Mouse (Mus musculus): ENCODE results near the gene Arntl2.
A peak's percentile ranks its signal among the peaks of the same experiment; 100 is the strongest.
"Not testable (repeated sequence)": the region's sequence is repeated elsewhere in the genome, so short reads cannot be mapped to it uniquely, and the experiment has no call there.

The Arntl2 gene

DNA sequence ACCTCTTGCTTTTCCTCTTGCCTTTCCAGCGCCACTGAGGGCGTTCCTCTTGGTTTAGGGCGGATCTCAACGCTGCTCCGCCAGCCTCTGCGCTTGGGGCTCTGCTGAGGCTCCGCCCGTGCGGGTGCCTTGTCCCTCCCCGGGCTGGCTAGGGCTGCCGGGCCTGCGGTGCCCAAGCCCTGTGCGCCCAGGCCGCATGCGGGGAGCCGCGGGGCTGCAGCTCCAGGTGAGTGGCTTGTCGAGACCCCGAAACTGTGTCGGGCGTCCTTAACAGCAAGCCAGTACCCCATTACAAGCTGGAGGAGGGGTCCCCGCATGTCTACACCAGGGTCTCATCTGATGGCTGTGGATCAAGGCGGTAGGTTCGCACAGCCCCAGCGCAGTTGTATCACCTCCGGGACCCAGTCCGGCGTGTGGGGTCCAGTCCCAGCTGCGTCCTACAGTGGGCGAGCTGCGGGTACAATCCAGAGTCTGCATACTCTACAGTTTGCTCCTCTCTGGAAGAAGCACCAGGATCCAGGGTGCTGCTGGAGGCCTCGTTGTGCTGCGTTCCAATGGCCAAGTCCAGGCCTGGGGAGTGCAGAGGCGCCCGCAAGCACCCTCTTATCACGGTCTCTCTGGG is at the start of gene Arntl2:
Gene Arntl2, plus strand, starts transcription at position 132 of the 622 bp plus-strand sequence.
- DNase-seq, result peak in 1 of 2 experiments; percentile 6

DNA sequence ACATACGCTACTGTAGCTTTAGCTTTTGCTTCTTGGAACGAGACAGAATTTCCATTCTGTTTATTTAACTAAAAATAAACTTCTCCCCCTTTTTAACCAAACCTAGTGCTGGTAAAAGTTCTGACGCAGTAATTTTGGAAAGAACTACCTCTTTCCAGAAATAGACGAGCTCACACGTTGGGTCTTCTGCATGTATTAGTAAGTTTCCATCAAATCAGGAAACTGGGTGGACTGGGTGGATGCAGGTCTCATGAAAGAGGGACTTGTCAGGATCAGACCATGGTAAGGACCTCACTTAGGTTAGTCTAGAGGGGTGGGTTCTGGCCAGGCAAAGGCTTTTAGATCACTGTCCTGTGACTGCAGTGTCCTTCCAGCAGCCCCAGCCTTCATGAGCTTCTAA is 49.3 kb upstream of the Arntl2 start:
- no peak for DNase-seq

DNA sequence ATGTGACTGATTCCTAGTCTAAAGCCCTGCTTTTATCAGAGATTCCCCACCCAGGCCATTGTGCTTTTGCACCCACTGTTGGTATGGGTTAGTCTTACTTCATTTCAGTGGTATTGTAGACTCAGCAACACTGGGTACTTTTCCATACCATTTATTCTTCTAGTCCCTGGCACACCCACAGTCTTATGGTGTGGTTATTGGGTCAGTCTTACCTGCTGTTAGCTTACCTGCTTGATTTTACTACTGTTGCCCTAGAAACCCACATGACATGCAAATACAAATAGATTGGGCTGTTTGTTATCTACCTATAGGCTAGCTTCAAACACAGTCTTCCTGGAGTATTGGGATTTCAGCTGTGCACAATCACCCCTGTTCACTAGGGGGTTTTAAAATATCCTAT is 48.8 kb upstream of the Arntl2 start:
- no peak for DNase-seq

DNA sequence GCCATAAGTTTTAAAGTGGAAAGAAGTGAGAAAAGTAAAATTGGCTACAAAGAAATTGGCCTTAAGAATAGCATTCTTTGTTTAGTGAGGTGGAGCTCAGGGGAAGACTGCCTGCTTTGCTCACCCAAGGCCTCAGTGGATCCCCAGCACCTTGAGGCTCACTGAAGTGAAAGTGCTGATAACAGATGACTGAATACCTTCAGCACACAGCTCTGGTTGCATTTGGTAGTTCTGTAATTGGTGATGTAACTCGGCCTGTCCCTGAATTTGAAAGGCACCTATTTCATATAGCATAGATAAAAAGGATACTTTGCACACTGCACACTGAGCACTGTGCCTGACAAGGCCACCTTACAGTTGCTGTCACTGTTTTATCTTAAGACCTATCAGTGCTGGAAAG is 47.6 kb upstream of the Arntl2 start:
- no peak for DNase-seq

DNA sequence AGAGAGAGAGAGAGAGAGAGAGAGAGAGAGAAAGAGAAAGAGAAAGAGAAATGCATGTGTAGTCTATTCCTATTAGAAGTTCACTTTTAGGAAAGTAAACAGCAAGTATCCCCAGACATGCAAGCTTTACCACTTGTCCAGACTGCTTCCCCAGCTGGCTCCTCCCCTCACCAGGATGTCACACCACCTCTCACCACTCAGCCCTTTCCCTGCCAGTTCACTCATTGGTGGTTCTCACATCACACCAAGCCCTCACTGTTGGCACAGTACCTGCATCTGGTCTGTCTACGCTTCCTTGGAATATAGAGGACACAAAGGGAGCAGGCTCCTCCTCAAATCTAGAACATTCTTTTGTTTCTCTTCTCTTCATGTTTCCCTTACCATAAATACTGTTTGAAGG is 44.2 kb upstream of the Arntl2 start:
- no peak for DNase-seq

DNA sequence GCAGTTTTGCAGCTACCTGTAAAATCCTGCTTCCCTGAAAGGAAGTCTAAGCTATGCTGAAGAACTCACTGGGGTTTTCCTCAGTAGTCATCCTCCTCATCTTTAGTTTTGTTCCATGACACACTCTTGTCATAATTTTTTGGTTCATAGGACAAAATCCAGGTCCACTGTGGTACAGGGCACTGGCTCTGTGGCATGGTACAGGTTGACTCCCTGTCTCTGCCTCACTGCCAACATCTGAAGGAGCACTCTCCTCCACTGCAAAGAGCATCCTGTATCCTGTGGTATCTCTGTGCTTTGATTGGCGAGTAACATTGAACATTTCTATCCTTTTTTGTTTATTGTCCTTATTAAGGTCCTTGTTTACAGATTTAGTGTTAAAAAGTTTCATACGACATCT is 43.7 kb upstream of the Arntl2 start:
- DNase-seq, result no peak

DNA sequence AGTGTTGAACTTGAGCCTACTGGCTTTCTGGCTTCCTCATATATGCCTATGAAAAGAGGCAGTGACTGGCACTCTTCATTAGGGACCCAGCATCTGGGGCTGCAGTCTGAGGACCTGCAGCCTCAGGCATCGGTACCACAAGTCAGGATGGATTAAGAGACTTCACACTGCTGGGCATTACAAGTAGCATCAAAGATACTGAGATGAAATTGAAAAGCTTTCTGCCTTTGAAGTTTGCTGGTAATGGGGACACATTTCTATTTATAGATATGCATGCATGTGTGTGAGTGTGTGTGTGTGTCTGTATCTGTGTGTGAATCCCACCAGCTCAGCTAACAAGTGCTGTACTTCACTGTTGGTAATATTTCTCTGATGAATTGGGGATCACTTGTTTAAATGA is 43.2 kb upstream of the Arntl2 start:
- no peak for DNase-seq

DNA sequence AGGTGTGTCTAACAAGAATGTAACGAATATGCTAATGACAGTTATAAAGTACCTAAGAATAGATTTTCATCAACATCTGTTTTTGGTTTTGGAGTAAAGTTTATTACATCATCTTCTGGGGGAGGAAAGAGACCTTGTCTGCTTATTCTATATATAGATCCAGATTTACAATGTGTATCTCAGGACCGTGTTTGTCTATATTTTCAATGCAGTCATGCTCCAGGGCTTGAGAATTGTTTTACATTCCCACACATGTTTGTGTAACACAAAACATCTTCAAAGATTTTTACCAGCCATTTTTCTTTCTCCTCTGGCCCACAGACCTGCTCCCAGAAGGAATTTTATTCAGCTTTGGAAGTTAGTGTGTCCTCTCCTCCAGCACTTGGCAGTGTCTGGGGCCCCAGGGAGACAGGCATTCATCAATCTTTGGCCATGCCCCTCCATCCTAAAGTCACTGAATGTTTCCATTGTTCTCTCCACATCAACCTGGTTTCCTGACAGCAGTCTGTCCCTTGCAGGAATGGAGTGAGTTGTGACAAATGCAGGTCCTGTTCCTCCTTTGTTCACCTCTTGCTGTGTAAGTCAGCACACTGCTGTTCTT is 42.2 kb upstream of the Arntl2 start:
- DNase-seq, result no peak

DNA sequence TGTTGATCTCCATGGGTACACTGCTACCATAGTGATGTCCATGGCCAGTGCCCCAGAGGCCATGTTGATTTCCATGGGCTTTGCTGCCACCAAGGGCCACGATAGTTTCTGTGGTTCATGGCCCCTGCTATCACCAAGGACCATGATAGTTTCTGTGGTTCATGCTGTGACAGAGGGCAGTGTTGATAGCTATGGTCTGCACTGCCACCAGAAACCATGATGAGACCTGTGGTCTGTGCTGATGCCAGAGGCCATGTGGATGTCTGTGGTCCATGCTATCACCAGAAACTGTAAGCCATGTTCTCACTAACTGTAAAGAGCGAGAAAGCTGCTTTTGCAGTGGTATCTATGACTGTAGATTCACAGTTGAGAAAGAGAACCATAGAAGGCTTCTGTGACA is 40.7 kb upstream of the Arntl2 start:
- no peak for DNase-seq

DNA sequence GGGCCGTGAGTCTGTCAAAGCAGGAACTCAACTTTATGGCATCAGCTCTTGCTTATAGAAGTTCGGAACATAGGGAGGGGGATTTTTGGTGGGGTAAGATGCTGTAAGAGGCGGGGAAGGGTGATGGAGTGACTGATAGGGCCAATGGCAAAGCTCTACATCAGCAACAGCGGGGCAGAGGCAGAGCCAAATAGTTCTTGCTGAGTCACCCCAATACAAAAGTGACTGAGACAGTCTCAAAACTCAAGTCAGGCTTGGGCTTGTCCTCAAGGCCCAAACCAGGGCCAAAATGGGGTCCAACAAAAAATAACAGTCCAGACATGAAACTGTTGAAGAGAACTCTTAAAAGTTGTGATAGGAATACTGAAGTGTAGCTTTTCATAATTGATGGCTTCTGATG is 40.2 kb upstream of the Arntl2 start:
- DNase-seq, result no peak

DNA sequence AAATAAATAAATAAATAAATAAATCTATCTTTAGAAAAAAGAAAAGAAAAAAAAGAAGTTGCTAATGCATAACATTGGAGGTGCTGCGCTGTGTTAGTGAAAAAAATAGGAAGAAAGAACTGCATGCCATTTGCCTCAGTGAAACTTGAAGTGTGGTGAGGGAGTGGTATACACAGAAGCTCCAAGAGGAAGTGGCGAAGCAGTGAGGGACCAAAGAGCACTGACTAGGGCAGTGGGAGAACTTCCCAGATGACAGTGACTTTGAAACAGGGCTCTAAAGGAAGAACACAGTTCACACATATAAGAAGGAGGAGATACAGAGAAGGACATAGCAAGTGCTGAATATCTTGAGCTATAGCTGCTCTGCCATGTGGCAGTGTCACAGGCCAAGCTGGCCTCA is 36.8 kb upstream of the Arntl2 start:
- no peak for DNase-seq

DNA sequence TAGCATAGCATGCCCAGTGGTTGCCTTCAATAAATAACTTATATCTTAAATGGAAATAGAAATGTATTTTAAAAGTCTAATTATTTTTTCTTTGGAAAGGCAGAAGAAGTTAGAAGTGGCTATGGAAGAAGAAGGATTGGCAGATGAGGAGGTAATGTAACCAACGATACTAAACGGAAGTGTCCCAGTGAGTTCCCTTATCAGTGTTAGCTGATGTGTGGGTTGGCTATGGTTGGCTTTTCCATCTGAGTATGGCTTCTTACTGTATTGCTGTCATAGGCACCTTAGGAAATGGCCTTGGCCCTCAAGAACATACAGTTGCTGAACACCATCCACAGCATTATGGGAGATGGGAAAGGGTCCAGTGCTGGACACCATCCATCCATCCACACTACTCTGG is 35.8 kb upstream of the Arntl2 start:
- DNase-seq, result no peak

DNA sequence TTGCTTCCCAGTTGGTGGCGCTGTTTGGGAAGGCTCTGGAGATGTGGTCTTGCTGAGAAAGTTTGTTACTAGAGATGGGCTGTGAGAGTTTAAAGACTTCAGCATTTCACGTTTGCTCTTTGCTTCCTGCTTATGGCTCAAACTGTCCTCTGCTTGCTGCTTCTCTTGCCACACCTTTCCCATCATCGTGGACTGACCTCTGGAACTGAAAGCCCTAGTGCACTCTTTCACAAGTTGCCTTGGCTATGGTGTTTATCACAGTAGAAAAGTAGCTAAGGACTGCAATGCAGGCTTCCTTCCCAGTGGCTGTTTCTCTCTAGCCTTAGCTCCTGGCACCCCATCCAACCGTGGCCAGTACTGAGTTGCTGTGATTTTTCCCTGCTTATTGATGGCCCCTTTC is 35.1 kb upstream of the Arntl2 start:
- DNase-seq, result no peak

DNA sequence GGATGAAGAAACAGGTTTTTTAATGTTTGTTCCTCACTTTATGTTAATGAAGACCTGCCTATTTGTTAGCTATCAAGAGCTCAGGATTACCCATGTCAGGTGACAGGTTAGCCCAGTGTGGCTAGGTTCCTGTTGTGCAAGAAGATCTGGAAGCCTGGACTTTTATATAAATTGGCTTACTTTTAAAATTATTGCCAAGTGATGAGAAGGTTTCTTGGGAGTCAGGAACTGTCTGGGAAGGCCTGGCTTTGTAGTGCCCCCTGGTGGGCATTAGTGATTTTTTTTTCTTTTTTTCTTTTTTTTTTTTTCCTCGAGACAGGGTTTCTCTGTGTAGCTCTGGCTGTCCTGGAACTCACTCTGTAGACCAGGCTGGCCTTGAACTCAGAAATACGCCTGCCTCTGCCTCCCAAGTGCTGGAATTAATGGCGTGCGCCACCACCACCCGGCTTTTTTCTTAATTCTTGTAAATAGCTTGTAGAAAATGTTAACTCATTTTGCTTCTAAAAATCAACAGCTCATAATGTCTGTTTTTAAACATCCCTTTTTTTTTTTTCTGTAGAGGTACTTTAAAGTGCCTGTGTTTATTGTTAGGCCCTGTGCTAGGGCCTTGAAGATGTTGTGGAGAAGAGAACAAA is 33.5 kb upstream of the Arntl2 start:
- no peak for DNase-seq

DNA sequence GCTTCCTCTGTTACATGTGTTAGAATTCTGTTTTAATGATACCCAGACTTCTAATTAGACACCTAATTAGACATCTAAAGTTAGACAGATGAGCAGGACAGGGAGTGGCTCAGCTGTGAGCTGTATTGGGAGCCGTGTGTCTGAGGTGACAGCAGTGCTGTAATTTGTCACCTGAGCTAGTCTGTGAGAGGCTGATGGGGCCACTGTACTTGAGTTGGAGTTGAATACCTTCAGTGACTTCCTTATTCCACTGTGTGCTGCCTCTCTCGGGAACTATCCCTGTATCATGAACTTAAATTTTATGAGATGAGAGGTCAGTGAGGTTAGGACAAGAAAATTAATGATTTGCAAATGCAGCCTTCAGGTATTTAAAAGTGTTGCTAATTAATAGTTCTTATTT is 31.3 kb upstream of the Arntl2 start:
- no peak for DNase-seq

DNA sequence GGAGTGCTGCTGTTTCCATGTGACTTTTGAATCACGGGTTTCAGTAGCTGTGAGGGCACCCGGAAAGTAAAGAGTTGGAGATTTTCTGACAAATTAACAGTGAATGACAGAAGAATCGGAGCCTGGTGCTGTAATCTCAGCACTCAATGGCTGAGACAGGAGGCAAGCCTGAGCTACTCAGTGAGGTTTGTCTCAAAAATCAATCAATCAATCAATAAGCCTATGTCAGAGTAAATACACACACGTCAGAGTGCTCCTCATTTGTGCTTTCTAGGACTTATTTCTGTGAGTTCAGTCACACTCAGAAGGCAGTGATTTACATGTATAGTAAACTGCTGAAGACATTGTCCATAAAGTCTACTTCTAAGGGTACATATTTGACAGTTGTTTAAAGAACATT is 30.6 kb upstream of the Arntl2 start:
- DNase-seq, result no peak

DNA sequence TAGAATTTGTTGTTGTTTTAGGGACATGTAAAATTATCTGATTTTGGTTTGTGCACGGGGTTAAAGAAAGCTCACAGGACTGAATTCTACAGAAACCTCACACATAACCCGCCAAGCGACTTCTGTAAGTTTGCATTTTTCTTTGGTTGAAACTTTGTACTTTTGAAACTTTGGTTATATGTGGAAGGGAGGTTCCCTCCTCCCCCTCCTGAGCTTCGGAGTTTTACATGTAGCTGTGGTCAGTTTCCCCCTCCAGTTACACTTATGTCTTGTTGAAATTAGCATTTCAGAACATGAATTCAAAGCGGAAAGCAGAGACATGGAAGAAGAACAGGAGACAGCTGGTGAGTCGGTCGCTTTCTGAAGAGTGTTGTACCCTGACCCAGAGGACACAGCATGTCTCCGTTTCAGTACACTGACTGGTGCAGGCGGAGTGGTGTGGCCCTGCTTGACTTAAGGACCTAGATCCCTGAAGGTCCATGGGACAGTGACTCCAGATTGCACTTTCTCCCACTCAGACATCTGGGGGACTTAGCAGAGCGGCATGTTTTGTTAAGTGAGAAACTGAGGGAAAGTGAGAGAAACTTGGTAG is 26.9 kb upstream of the Arntl2 start:
- DNase-seq, result no peak

DNA sequence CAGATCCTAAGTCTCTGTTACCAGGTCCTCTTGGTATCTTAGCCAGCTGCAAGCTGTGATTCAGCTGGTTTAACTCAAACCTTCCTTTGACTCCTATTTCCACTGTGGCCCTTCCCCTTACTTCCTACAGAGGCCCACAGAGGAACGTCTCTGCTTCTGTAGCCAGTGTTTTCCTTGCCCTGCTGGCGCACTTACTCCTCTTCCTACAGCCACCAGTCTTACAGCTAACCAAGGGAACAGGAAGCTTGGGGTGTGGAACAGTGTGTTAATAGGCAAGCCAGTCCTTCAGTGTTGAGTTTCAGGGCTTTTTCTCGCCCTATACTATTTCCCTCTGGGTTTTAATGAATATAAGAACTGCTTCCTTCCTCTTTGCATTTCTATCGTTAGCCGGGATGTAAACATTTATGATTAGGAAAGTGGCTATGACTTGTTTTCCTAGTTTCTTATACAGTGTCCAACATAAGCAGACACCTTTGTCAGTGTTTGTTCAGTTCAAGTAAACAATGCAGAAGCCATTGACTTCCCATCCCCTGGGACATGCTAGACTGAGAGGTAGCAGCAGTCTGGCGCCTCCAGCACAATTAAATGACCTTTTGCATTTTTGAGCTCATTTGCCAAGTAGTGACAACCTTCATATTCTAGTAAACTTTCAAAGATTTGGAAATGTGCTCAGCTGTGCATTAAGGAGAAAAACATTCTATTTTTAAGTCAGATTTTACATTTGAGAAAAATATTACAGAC is 25.7 kb upstream of the Arntl2 start:
- DNase-seq, result no peak

DNA sequence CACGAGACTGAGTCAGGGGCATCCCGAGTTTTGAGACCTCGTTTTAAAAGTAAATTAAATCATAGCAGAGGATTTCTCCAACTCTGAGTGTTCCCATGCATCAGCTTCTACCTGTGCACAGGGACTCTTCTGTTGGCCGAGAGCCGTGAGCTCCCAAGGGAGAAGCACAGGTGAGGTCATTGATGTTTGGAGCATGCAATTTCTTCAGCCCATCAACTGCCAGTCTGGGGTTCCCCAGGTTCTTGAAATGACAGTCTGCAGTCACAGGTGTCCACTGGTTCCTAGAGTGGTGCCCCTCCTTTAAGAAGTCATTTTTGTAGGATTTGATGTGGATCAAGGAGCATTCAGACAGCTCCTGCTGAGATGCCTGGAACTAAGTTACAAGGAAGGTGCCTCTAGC is 25.0 kb upstream of the Arntl2 start:
- no peak for DNase-seq

DNA sequence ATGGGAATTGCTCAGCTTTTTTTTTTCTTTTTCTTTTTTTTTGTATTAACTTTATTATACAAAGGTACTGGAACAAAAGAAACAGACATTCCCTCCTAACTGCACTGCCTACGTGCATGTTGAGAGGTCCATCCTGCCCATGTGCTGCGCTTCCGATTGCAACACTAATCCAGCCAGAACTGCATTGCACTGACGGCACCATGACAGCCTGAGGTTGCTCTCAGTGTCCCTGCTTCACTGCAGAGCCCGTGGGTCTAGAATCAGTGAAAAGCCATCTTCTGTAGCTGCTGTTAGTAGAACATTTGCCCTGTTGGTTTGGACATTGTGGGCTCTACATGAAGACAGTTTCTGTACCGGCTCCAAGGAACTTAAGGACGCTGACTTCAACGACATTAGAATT is 20.0 kb upstream of the Arntl2 start:
- DNase-seq, result not testable (repeated sequence)

DNA sequence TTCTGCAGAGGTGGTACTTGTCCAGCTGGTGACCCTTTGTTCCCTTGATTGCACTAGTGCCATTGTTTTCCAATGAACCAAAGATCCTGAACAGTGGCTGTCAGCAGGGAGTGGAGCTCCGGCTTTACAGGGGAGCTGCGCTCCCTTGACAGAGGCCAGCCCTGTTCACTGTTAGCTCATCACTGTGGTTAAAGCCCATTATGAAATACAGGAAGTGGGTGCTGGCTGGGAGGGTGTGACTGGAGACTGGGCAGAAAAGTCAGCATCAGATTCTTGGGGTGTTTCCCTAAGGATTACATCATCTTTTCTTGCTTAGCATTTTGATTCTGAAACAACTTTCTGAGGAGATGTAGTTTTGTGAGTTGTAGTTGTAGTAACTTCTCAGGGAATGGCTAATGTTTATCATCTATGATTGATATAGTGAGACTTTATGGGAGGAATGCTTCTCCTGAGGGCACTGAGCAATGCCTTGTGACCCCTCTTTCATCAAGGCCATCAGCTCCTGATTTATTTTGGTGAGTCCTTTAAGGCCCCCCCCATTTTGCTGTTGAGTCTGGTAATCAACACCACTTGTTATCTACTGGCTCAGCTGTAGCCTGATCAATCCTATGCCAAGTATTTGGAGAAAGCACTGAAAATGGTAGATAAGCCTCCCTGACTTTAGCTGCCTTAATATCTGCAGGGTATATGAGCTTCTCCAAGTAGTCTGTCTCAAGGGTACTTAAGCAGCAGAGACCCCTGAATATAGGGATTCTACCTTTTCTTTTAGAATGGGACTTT is 19.1 kb upstream of the Arntl2 start:
- DNase-seq, result no peak

DNA sequence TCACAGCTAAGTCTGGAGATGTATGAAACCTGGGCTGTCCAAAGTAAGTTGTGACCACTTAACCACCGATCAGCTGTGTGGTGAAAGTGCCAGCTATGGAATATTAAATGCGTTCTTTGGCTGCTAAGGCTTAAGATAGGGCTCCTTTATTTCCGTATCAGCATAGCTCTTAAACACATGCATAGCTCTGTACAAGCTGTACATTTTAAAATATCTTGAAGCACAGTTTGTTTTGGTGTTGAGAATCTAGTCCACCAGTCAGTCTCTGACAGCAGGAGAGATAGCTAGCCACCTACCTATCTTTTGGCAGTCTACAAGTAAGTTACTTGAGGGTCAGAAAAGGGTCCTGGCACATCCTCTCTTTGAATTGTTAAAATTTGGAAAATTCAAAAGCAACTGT is 17.8 kb upstream of the Arntl2 start:
- DNase-seq, result no peak

DNA sequence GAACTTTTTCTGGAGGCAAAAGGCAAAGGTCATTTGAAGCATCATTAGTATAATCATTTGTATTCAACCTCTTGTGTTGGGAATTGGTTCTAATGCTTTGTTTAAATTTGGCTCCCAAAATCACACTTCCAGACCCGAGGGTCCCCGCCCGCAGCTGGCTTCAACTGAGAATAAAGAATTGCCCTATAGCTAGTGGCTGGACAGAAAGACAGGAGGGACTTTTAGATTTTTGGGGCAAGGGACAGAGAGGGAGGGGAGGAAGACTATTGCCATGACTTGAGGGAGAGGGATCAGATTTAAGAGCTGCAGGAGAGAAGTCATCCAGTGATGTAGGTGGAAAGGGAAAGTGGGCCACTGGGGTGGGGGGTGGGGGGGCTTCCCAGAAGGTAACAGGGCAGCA is 14.3 kb upstream of the Arntl2 start:
- no peak for DNase-seq
